Mouse (Mus musculus) hindbrain, embryonic 10.5 days (tissue): ENCODE measurements around the gene Slc35f1. TPM values are rescaled to one million over a fixed set of nuclear protein-coding genes. Genes with fewer than 3 reads are reported as not detected.

Experiments used
- DNase-seq: peaks from one replicate; pipeline ENCODE4 v3.0.0-alpha.2; 2017; ENCODE audit warnings: low spot score
- H3K27ac ChIP-seq: fragments of 300-500 bp; sonication (generic); 2 replicates; pipeline ENCODE4 v1.5.1; 2016; ENCODE audit warnings: mild to moderate bottlenecking, moderate library complexity
- H3K27me3 ChIP-seq: fragments of 300-500 bp; sonication (generic); 2 replicates; pipeline ENCODE4 v1.6.1; 2016; ENCODE audit warnings: mild to moderate bottlenecking; ENCODE audit not compliant: poor library complexity, insufficient read depth, severe bottlenecking
- H3K36me3 ChIP-seq: fragments of 300-500 bp; sonication (generic); 2 replicates; pipeline ENCODE4 v1.6.1; 2016; ENCODE audit warnings: mild to moderate bottlenecking, moderate library complexity
- H3K4me1 ChIP-seq: fragments of 300-500 bp; sonication (generic); replicated peaks from 2 replicates; pipeline ENCODE4 v1.6.1; 2016; ENCODE audit warnings: mild to moderate bottlenecking
- H3K4me3 ChIP-seq: fragments of 300-500 bp; sonication (generic); 2 replicates; pipeline ENCODE4 v1.5.1; 2016; ENCODE audit warnings: mild to moderate bottlenecking, moderate library complexity
- H3K9me3 ChIP-seq: fragments of 300-500 bp; sonication (generic); 2 replicates; pipeline ENCODE4 v1.6.1; 2016; ENCODE audit warnings: mild to moderate bottlenecking, moderate library complexity
- WGBS: fragments of 180-500 bp; shearing (Covaris S2); methylation state at CpG from one replicate; pipeline ENCODE4 v1.1.7; 2016; 5-methylcytosine and 5-hydroxymethylcytosine counted together
- polyA plus RNA-seq: library from polyadenylated mRNA; unstranded; fragments of >200 nt; fragmentation: Nextera tagmentation; extraction: Ambion mirVana; gene quantifications from 2 replicates; pipeline ENCODE4 v1.2.1, GENCODE M21; 2016

Gene Slc35f1
- polyA plus RNA-seq, result 8.4 and 12.6 TPM in 2 replicates

- H3K9me3 ChIP-seq, result peaks cover 4% of the 10 kb centered on the region; the same call in 1 of the 2 replicates
- 0 out of 2 replicates have a peak, but pooled peaks cover 5% of the 10 kb centered on the region for H3K27me3 ChIP-seq
- H3K27ac ChIP-seq, result peak within 1 kb of the TSS; percentile 96
- DNase-seq, result peak; percentile 91
- peaks cover 13% of the 10 kb centered on the region for H3K4me1 ChIP-seq
- H3K36me3 ChIP-seq, result 0 out of 2 replicates have a peak, but pooled peaks cover 3% of the 10 kb centered on the region
- WGBS, result under 1% methylated on average over 54 of the region's 54 CpGs
- H3K4me3 ChIP-seq, result peak within 1 kb of the TSS; percentile 88
Measured at GRCm38 (mm10) chr10:52690334-52690991, at the start of gene Slc35f1. Gene Slc35f1, plus strand, starts transcription at chr10:52690533.

- Histone ChIP-seq H3K9me3 (no peaks in the 10 kb centered on the region), H3K4me1 (peaks cover 4% of the 10 kb centered on the region; the same call in 1 of the 2 replicates), H3K4me3 (no peak overlapping the region), H3K36me3 (no peaks in the 10 kb centered on the region), H3K27me3 (no peaks in the 10 kb centered on the region), H3K27ac (no peak overlapping the region)
- DNase-seq, result no peak
Measured at GRCm38 (mm10) chr10:52671234-52671633, 19.1 kb upstream of the Slc35f1 start.

GRCm38 (mm10) chr10:52690992-52691731 is 829 bp downstream of the Slc35f1 start:
- Histone ChIP-seq H3K9me3 (peaks cover 4% of the 10 kb centered on the region; the same call in 1 of the 2 replicates), H3K4me3 (peak overlapping the region; percentile 88), H3K4me1 (peaks cover 13% of the 10 kb centered on the region), H3K36me3 (0 out of 2 replicates have a peak, but pooled peaks cover 3% of the 10 kb centered on the region), H3K27ac (peak overlapping the region; percentile 96), H3K27me3 (0 out of 2 replicates have a peak, but pooled peaks cover 5% of the 10 kb centered on the region)
- peak; percentile 76 for DNase-seq
- under 1% methylated on average over 45 of the region's 45 CpGs for WGBS

GRCm38 (mm10) chr10:52703688-52704087 is 13.4 kb downstream of the Slc35f1 start:
- Histone ChIP-seq H3K4me3 (peak overlapping the region; percentile 61; the same call in 1 of the 2 replicates), H3K27ac (no peak overlapping the region), H3K4me1 (peaks cover 19% of the 10 kb centered on the region), H3K9me3 (0 out of 2 replicates have a peak, but pooled peaks cover 2% of the 10 kb centered on the region), H3K27me3 (peaks cover 3% of the 10 kb centered on the region; the same call in 1 of the 2 replicates), H3K36me3 (no peaks in the 10 kb centered on the region)
- DNase-seq, result no peak

- peaks cover 19% of the 10 kb centered on the region for H3K4me1 ChIP-seq
- peak; percentile 52 for DNase-seq
- no peaks in the 10 kb centered on the region for H3K36me3 ChIP-seq
- peak overlapping the region; percentile 91 for H3K27ac ChIP-seq
- WGBS, result 3% methylated on average over 31 of the region's 31 CpGs
- peaks cover 3% of the 10 kb centered on the region; the same call in 1 of the 2 replicates for H3K27me3 ChIP-seq
- H3K9me3 ChIP-seq, result 0 out of 2 replicates have a peak, but pooled peaks cover 2% of the 10 kb centered on the region
- H3K4me3 ChIP-seq, result peak overlapping the region; percentile 61
Measured at GRCm38 (mm10) chr10:52704101-52705051, 14.0 kb downstream of the Slc35f1 start.

- Histone ChIP-seq H3K9me3 (no peaks in the 10 kb centered on the region), H3K27ac (no peak overlapping the region), H3K36me3 (no peaks in the 10 kb centered on the region), H3K4me1 (peaks cover 8% of the 10 kb centered on the region), H3K4me3 (no peak overlapping the region), H3K27me3 (no peaks in the 10 kb centered on the region)
- DNase-seq, result no peak
- 86% methylated on average over 2 of the region's 2 CpGs for WGBS
Measured at GRCm38 (mm10) chr10:52709482-52709881, 19.1 kb downstream of the Slc35f1 start.

- 94% methylated on average over 4 of the region's 4 CpGs for WGBS
- no peak for DNase-seq
- Histone ChIP-seq H3K27me3 (no peaks in the 10 kb centered on the region), H3K9me3 (no peaks in the 10 kb centered on the region), H3K27ac (no peak overlapping the region), H3K36me3 (no peaks in the 10 kb centered on the region), H3K4me3 (no peak overlapping the region), H3K4me1 (no peaks in the 10 kb centered on the region)
Measured at GRCm38 (mm10) chr10:52712166-52712565, 21.8 kb downstream of the Slc35f1 start.

- H3K4me1 ChIP-seq, result no peaks in the 10 kb centered on the region
- WGBS, result 84% methylated on average over 2 of the region's 2 CpGs
- no peak for DNase-seq
- no peaks in the 10 kb centered on the region for H3K36me3 ChIP-seq
- H3K9me3 ChIP-seq, result no peaks in the 10 kb centered on the region
- no peak overlapping the region for H3K4me3 ChIP-seq
- no peak overlapping the region for H3K27ac ChIP-seq
- H3K27me3 ChIP-seq, result no peaks in the 10 kb centered on the region
Measured at GRCm38 (mm10) chr10:52714557-52714956, 24.2 kb downstream of the Slc35f1 start.

- no peaks in the 10 kb centered on the region for H3K27me3 ChIP-seq
- no peaks in the 10 kb centered on the region for H3K9me3 ChIP-seq
- WGBS, result 90% methylated on average over 4 of the region's 4 CpGs
- H3K4me1 ChIP-seq, result no peaks in the 10 kb centered on the region
- no peak overlapping the region for H3K27ac ChIP-seq
- DNase-seq, result no peak
- no peaks in the 10 kb centered on the region for H3K36me3 ChIP-seq
- no peak overlapping the region for H3K4me3 ChIP-seq
Measured at GRCm38 (mm10) chr10:52715146-52715545, 24.8 kb downstream of the Slc35f1 start.

GRCm38 (mm10) chr10:52718199-52718917 is 28.0 kb downstream of the Slc35f1 start:
- no peaks in the 10 kb centered on the region for H3K36me3 ChIP-seq
- H3K4me3 ChIP-seq, result no peak overlapping the region
- H3K9me3 ChIP-seq, result no peaks in the 10 kb centered on the region
- DNase-seq, result no peak
- no peaks in the 10 kb centered on the region for H3K27me3 ChIP-seq
- no peak overlapping the region for H3K27ac ChIP-seq
- H3K4me1 ChIP-seq, result no peaks in the 10 kb centered on the region
- WGBS, result 100% methylated on average over 1 of the region's 1 CpGs

GRCm38 (mm10) chr10:52726674-52727073 is 36.3 kb downstream of the Slc35f1 start:
- no peaks in the 10 kb centered on the region for H3K27me3 ChIP-seq
- H3K4me1 ChIP-seq, result no peaks in the 10 kb centered on the region
- WGBS, result 89% methylated on average over 5 of the region's 5 CpGs
- H3K9me3 ChIP-seq, result no peaks in the 10 kb centered on the region
- no peak overlapping the region for H3K27ac ChIP-seq
- H3K36me3 ChIP-seq, result no peaks in the 10 kb centered on the region
- no peak overlapping the region for H3K4me3 ChIP-seq
- DNase-seq, result no peak
